Mouse (Mus musculus): Measurements from ENCODE around the gene Dynlrb2. TPM values are rescaled to one million over a fixed set of nuclear protein-coding genes. Genes with fewer than 3 reads are reported as not detected.

The Dynlrb2 gene
- polyA plus RNA-seq, 1 experiment: 0.21 TPM

DNA sequence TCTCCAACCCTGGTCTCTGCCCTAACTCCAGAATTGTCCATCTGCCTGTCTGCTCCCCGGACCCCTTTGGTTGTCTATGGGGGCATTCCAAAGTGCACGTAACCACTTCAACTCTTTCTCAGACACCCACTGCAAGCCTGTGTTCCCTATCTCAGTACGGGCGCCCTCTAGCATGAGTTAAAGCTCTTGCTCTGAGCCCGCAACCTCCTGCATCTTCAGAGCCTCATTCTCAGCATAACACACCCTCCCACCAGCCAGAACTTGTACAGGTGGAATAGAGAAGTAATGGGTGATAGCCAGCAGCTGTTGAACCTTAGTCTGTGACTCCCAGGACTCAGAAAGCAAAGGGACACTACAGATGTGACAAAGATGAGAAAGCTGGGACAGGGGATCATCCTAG, 32.0 kb downstream of the Dynlrb2 start:
- DNase-seq (ENCODE audit: low read depth, low spot score): no peak
- WGBS: 74% methylated on average over 5 of the region's 5 CpGs

DNA sequence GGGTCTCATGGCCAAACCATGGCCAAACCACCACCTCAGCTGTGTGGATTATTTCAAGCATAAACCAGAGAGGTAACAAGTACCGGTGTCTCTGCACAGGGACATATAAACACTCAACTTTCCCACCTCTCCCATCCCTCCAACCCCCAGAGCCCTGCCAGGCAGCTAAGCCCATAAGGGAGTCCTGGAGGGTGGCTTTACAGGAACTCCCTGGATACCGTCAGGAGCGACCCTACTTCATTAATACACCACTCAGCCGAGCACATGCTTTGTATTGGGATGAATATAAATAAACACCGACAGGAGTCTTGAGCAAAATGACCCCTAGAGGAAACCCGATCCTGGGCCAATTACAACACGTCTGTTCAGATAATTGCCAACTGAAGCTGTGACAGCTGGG, 34.0 kb downstream of the Dynlrb2 start:
- no peak for DNase-seq (ENCODE audit: low read depth, low spot score)
- WGBS: 53% methylated on average over 7 of the region's 7 CpGs

DNA sequence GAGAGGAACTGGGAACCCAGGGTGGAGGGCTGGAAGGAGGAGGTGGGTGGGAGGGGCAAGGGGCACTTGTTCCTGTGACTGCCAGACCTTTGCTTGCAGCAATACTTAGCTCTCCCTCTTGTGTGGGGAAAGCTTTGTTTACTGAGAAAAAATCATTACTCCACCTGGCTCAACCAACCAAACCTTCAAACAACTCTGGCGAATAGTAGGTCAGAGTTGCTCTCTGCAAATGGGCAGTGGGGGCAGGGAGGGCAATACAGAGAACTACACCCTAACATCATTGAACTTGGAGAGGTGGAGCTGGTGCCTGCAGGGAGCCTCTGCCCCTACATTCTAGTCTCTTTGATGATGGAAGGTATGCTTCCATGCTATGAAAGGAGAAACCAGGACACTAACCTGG, 35.4 kb downstream of the Dynlrb2 start:
- no peak for DNase-seq (ENCODE audit: low read depth, low spot score)
- 60% methylated on average over 1 of the region's 1 CpGs for WGBS

DNA sequence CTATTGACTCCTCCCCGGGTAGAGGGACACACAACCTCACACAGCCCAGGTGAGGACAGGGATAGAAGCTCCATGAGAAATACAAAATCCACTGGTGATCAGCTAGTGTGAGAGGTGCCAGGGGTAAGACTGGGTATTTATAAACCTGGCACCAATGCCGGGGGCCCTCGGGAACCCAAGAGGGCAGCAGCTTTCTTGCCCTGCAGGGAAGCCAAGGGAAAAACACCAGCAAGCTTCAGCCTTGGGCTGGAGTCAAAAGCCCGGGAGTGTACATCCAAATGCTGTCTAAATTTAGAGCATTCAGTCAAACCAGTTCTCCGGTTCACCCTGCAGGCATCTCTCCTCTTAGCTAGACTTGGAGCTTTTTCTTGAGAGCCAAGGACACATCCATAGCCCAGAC, 38.1 kb downstream of the Dynlrb2 start:
- DNase-seq (ENCODE audit: low read depth, low spot score): no peak
- 76% methylated on average over 5 of the region's 5 CpGs for WGBS

DNA sequence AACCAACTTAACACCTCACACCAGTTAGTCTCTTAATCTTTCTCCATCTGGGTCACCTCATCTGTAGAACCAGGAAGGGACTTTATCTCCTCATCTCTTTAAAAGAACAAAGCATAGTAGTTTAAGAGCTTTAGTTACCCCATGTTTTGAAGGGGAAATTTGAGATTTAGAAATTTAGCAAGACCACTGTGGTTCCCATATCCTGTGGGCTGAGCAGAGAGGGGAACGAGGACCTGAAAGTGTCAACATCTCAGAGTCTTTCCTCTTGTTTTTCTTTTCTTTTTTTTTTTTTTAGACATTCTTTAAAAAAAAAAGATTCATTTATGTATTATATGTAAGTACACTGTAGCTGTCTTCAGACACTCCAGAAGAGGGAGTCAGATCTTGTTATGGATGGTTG, 38.6 kb downstream of the Dynlrb2 start:
- DNase-seq (ENCODE audit: low read depth, low spot score): no peak
- 61% methylated on average over 1 of the region's 1 CpGs for WGBS

DNA sequence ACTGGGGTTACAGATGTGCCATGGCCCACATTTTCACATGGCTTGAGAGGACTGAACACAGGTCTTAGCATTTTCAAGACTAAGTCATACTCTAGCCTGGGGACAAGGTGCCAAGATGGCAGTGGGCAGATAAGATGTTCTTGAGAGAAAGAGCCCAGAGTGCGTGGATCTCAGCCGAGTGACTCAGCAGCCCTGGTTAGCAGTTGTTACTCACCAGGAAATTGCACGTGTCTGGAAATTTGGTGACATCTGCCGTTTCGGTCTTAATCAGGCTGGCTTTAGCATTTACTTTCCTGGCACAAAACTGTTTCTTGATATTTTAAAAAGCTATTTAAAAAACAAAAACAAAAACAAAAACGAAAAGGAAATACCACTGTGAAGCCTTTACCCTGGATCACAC, 47.5 kb downstream of the Dynlrb2 start:
- no peak for DNase-seq (ENCODE audit: low read depth, low spot score)
- 72% methylated on average over 6 of the region's 6 CpGs for WGBS

DNA sequence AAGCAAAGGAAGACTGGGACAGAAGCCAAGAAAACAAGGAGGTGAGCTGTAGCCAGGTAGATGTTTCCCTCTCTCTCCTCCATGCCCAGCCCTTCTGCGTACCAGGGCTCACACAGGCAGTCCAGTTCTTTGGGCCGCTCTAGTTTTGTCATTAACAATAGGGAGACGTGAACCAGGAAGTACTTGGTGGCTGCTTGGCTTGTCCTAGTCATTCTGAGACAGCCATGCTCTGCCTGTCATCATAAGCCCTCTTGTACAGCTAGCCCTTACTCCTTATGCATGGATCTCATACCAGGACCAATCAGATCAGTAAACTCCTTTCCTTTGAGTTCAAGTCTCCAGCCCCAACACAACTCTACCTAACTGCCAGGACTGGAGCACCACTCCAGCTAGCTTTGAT, 48.0 kb downstream of the Dynlrb2 start:
- no peak for DNase-seq (ENCODE audit: low read depth, low spot score)
- 56% methylated on average over 3 of the region's 3 CpGs for WGBS

Other genes starting within 250 kb of the Dynlrb2 start
- 0.72 and 1.2 TPM in 2 replicates for gene Cdyl2, start 228.0 kb downstream of the Dynlrb2 start, polyA plus RNA-seq (2012; rRNA removed)

Data from large intestine, adult 2 months (tissue).